Mouse (Mus musculus) limb, embryonic 11.5 days (tissue): Measurements from ENCODE around the gene Cntn5. TPM values are rescaled to one million over a fixed set of nuclear protein-coding genes. Genes with fewer than 3 reads are reported as not detected.

Experiments used
- ATAC-seq: fragments of 200-750 bp; cut with Nextera tagmentation; 2 replicates; pipeline ENCODE4 v1.8.0; 2017; ENCODE audit warnings: low read depth; ENCODE audit not compliant: insufficient number of reproducible peaks, low FRiP score, low TSS enrichment
- DNase-seq: peaks from one replicate; pipeline ENCODE4 v3.0.0-alpha.2; 2015; ENCODE audit warnings: low spot score
- H3K27ac ChIP-seq: fragments of 300-500 bp; sonication (generic); replicated peaks from 2 replicates; pipeline ENCODE4 v1.5.1; 2014; ENCODE audit warnings: low read depth, mild to moderate bottlenecking, low read length
- H3K27me3 ChIP-seq: fragments of 300-500 bp; sonication (generic); 2 replicates; pipeline ENCODE4 v1.6.1; 2014; ENCODE audit warnings: mild to moderate bottlenecking, low read length, mixed read lengths; ENCODE audit not compliant: control insufficient read depth, insufficient read depth
- H3K36me3 ChIP-seq: fragments of 300-500 bp; sonication (generic); 2 replicates; pipeline ENCODE4 v1.6.1; 2014; ENCODE audit warnings: mild to moderate bottlenecking, low read length, moderate library complexity, mixed read lengths; ENCODE audit not compliant: control insufficient read depth, insufficient read depth
- H3K4me1 ChIP-seq: fragments of 300-500 bp; sonication (generic); 2 replicates; pipeline ENCODE4 v1.6.1; 2014; ENCODE audit warnings: low read length, mixed read lengths; ENCODE audit not compliant: control insufficient read depth, insufficient read depth
- H3K4me2 ChIP-seq: fragments of 300-500 bp; sonication (generic); 2 replicates; pipeline ENCODE4 v1.6.1; 2014; ENCODE audit warnings: low read depth, mild to moderate bottlenecking, moderate library complexity; ENCODE audit not compliant: severe bottlenecking
- H3K4me3 ChIP-seq: fragments of 300-500 bp; sonication (generic); 2 replicates; pipeline ENCODE4 v1.5.1; 2014; ENCODE audit warnings: low read depth, low read length
- H3K9ac ChIP-seq: fragments of 300-500 bp; sonication (generic); 2 replicates; pipeline ENCODE4 v1.6.1; 2014; ENCODE audit warnings: mild to moderate bottlenecking, low read length
- H3K9me3 ChIP-seq: fragments of 300-500 bp; sonication (generic); 2 replicates; pipeline ENCODE4 v1.6.1; 2016; ENCODE audit warnings: low read length; ENCODE audit not compliant: control insufficient read depth
- WGBS: fragments of 180-500 bp; shearing (Covaris S2); extraction: QIAGEN DNeasy Blood & Tissue Kit; methylation state at CpG from one replicate; pipeline ENCODE4 v1.1.7; 2014; 5-methylcytosine and 5-hydroxymethylcytosine counted together
- polyA plus RNA-seq: library from polyadenylated mRNA; unstranded; fragments of >200 nt; fragmentation: Nextera tagmentation; extraction: Ambion mirVana; gene quantifications from 2 replicates; pipeline ENCODE4 v1.2.1, GENCODE M21; 2014

The Cntn5 gene
- polyA plus RNA-seq, 1 experiment from 2014 or later, result 0.53 TPM

- DNase-seq (no peak), ATAC-seq (no peak)
- Histone ChIP-seq H3K27ac (no peak overlapping the region), H3K36me3 (no peaks in the 10 kb centered on the region), H3K9me3 (no peaks in the 10 kb centered on the region), H3K27me3 (no peaks in the 10 kb centered on the region), H3K4me3 (no peak overlapping the region), H3K4me2 (no peak overlapping the region), H3K9ac (no peak overlapping the region), H3K4me1 (no peaks in the 10 kb centered on the region)
Measured at GRCm38 (mm10) chr9:10376261-10376660, 528.3 kb downstream of the Cntn5 start.

GRCm38 (mm10) chr9:10368971-10369370 lies 535.6 kb downstream of the Cntn5 start:
- no peaks in the 10 kb centered on the region for H3K27me3 ChIP-seq
- no peak overlapping the region for H3K4me2 ChIP-seq
- no peaks in the 10 kb centered on the region for H3K9me3 ChIP-seq
- WGBS, result 51% methylated on average over 5 of the region's 5 CpGs
- H3K9ac ChIP-seq, result no peak overlapping the region
- no peaks in the 10 kb centered on the region for H3K4me1 ChIP-seq
- no peaks in the 10 kb centered on the region for H3K36me3 ChIP-seq
- no peak for ATAC-seq
- H3K4me3 ChIP-seq, result no peak overlapping the region
- no peak overlapping the region for H3K27ac ChIP-seq
- no peak for DNase-seq

GRCm38 (mm10) chr9:10368410-10368809 lies 536.2 kb downstream of the Cntn5 start:
- Histone ChIP-seq H3K9me3 (no peaks in the 10 kb centered on the region), H3K27ac (no peak overlapping the region), H3K4me2 (no peak overlapping the region), H3K4me1 (no peaks in the 10 kb centered on the region), H3K4me3 (no peak overlapping the region), H3K36me3 (no peaks in the 10 kb centered on the region), H3K27me3 (no peaks in the 10 kb centered on the region), H3K9ac (no peak overlapping the region)
- WGBS, result 40% methylated on average over 1 of the region's 1 CpGs
- ATAC-seq (no peak), DNase-seq (no peak)

- no peaks in the 10 kb centered on the region for H3K9me3 ChIP-seq
- no peak overlapping the region for H3K4me2 ChIP-seq
- H3K36me3 ChIP-seq, result no peaks in the 10 kb centered on the region
- H3K27ac ChIP-seq, result no peak overlapping the region
- WGBS, result 74% methylated on average over 6 of the region's 6 CpGs
- H3K27me3 ChIP-seq, result no peaks in the 10 kb centered on the region
- H3K4me1 ChIP-seq, result no peaks in the 10 kb centered on the region
- H3K4me3 ChIP-seq, result no peak overlapping the region
- no peak for DNase-seq
- ATAC-seq, result no peak
- H3K9ac ChIP-seq, result no peak overlapping the region
Measured at GRCm38 (mm10) chr9:10366246-10366955, 538.2 kb downstream of the Cntn5 start.

GRCm38 (mm10) chr9:10350909-10351655 lies 553.5 kb downstream of the Cntn5 start:
- Histone ChIP-seq H3K27ac (no peak overlapping the region), H3K4me3 (no peak overlapping the region), H3K9me3 (no peaks in the 10 kb centered on the region), H3K36me3 (no peaks in the 10 kb centered on the region), H3K4me1 (no peaks in the 10 kb centered on the region), H3K4me2 (no peak overlapping the region), H3K9ac (no peak overlapping the region), H3K27me3 (no peaks in the 10 kb centered on the region)
- no peak for DNase-seq
- no peak for ATAC-seq
- 81% methylated on average over 4 of the region's 4 CpGs for WGBS

GRCm38 (mm10) chr9:10348741-10349140 lies 555.8 kb downstream of the Cntn5 start:
- no peak overlapping the region for H3K9ac ChIP-seq
- H3K9me3 ChIP-seq, result no peaks in the 10 kb centered on the region
- no peaks in the 10 kb centered on the region for H3K27me3 ChIP-seq
- H3K4me1 ChIP-seq, result no peaks in the 10 kb centered on the region
- no peak for ATAC-seq
- no peak for DNase-seq
- H3K36me3 ChIP-seq, result no peaks in the 10 kb centered on the region
- no peak overlapping the region for H3K4me2 ChIP-seq
- no peak overlapping the region for H3K4me3 ChIP-seq
- H3K27ac ChIP-seq, result no peak overlapping the region
- 86% methylated on average over 11 of the region's 11 CpGs for WGBS

- no peaks in the 10 kb centered on the region for H3K9me3 ChIP-seq
- ATAC-seq, result no peak
- no peaks in the 10 kb centered on the region for H3K4me1 ChIP-seq
- no peak overlapping the region for H3K9ac ChIP-seq
- no peak overlapping the region for H3K4me2 ChIP-seq
- no peak overlapping the region for H3K4me3 ChIP-seq
- no peaks in the 10 kb centered on the region for H3K36me3 ChIP-seq
- no peaks in the 10 kb centered on the region for H3K27me3 ChIP-seq
- WGBS, result 82% methylated on average over 4 of the region's 4 CpGs
- no peak overlapping the region for H3K27ac ChIP-seq
- DNase-seq, result no peak
Measured at GRCm38 (mm10) chr9:10348222-10348621, 556.4 kb downstream of the Cntn5 start.

- ATAC-seq (no peak), DNase-seq (no peak)
- H3K27ac ChIP-seq, result no peak overlapping the region
- no peaks in the 10 kb centered on the region for H3K36me3 ChIP-seq
- no peak overlapping the region for H3K4me2 ChIP-seq
- no peaks in the 10 kb centered on the region for H3K4me1 ChIP-seq
- H3K4me3 ChIP-seq, result no peak overlapping the region
- no peaks in the 10 kb centered on the region for H3K27me3 ChIP-seq
- H3K9ac ChIP-seq, result no peak overlapping the region
- no peaks in the 10 kb centered on the region for H3K9me3 ChIP-seq
Measured at GRCm38 (mm10) chr9:10340751-10341150, 563.8 kb downstream of the Cntn5 start.
